Mouse (Mus musculus) heart, embryonic 12.5 days (tissue): ENCODE data around the gene Ppp2r5c. TPM values are rescaled to one million over a fixed set of nuclear protein-coding genes. Genes with fewer than 3 reads are reported as not detected.

Source experiments
- ATAC-seq: fragments of 200-750 bp; cut with Nextera tagmentation; 2 replicates; pipeline ENCODE4 v1.8.0; 2017; ENCODE audit warnings: moderate TSS enrichment, moderate library complexity; ENCODE audit not compliant: insufficient number of reproducible peaks, low FRiP score
- H3K27ac ChIP-seq: fragments of 300-500 bp; sonication (generic); 2 replicates; pipeline ENCODE4 v1.5.1; 2016; ENCODE audit warnings: mild to moderate bottlenecking, moderate library complexity; ENCODE audit not compliant: poor library complexity, severe bottlenecking
- H3K27me3 ChIP-seq: fragments of 300-500 bp; sonication (generic); replicated peaks from 2 replicates; pipeline ENCODE4 v1.6.1; 2016; ENCODE audit warnings: mild to moderate bottlenecking, moderate library complexity
- H3K36me3 ChIP-seq: fragments of 300-500 bp; sonication (generic); 2 replicates; pipeline ENCODE4 v1.6.1; 2016; ENCODE audit warnings: mild to moderate bottlenecking, moderate library complexity
- H3K4me1 ChIP-seq: fragments of 300-500 bp; sonication (generic); replicated peaks from 2 replicates; pipeline ENCODE4 v1.6.1; 2016; ENCODE audit warnings: mild to moderate bottlenecking
- H3K4me2 ChIP-seq: fragments of 300-500 bp; sonication (generic); 2 replicates; pipeline ENCODE4 v1.6.1; 2016; ENCODE audit warnings: mild to moderate bottlenecking, moderate library complexity
- H3K4me3 ChIP-seq: fragments of 300-500 bp; sonication (generic); 2 replicates; pipeline ENCODE4 v1.5.1; 2016; ENCODE audit warnings: mild to moderate bottlenecking
- H3K9ac ChIP-seq: fragments of 300-500 bp; sonication (generic); 2 replicates; pipeline ENCODE4 v1.6.1; 2016; ENCODE audit warnings: mild to moderate bottlenecking, moderate library complexity
- H3K9me3 ChIP-seq: fragments of 300-500 bp; sonication (generic); replicated peaks from 2 replicates; pipeline ENCODE4 v1.6.1; 2016; ENCODE audit warnings: mild to moderate bottlenecking, moderate library complexity
- WGBS: fragments of 180-500 bp; shearing (Covaris S2); methylation state at CpG from one replicate; pipeline ENCODE4 v1.1.7; 2016; 5-methylcytosine and 5-hydroxymethylcytosine counted together
- polyA plus RNA-seq: library from polyadenylated mRNA; unstranded; fragments of >200 nt; fragmentation: Nextera tagmentation; extraction: Ambion mirVana; gene quantifications from 2 replicates; pipeline ENCODE4 v1.2.1, GENCODE M21; 2016

Gene Ppp2r5c
- polyA plus RNA-seq, 1 experiment from 2014 or later: 142 TPM

DNA sequence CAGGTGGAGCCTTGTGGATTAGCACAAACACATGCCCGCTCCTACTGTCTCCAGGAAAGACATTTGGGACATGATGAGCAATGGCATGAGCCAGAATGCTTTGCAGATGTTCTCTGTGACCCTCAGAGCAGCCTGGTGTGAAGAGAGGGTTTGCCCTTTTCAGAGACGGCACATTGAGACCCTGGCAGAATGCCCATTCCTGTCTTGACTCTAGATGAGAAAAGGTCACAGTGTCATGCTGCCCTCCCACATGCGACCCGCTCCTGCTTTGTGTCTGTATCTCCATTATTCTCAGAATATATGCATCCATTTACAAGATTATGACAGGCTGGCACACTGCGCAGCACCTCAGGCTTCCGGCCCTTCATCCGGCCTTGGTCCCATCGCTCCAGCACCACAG, 94.1 kb downstream of the Ppp2r5c start:
- Histone ChIP-seq H3K4me2 (no peak overlapping the region), H3K27me3 (no peaks in the 10 kb centered on the region), H3K27ac (no peak overlapping the region), H3K4me3 (no peak overlapping the region), H3K36me3 (peaks cover 22% of the 10 kb centered on the region), H3K4me1 (peaks cover 8% of the 10 kb centered on the region), H3K9me3 (no peaks in the 10 kb centered on the region), H3K9ac (no peak overlapping the region)
- 75% methylated on average over 8 of the region's 8 CpGs for WGBS
- no peak for ATAC-seq

DNA sequence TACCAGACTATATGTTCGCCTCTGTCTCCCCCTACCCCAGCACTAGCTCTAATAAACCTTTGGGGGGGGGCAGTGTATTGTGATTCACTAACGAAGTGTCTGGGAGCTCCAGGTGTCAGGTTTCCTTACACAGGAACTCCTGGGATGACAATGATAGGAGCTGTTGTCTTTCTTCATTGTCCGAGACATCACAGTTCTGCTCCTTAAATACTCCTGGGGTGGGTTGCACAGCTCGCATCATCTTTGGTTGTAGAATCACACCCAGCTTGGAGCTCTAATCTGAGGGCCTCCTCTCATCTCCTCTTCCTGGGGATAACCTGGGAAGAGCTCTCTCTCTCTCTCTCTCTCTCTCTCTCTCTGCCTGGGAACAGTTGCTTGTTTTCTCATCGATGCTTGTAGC, 94.6 kb downstream of the Ppp2r5c start:
- H3K27ac ChIP-seq: no peak overlapping the region
- 83% methylated on average over 5 of the region's 5 CpGs for WGBS
- no peak overlapping the region for H3K4me2 ChIP-seq

DNA sequence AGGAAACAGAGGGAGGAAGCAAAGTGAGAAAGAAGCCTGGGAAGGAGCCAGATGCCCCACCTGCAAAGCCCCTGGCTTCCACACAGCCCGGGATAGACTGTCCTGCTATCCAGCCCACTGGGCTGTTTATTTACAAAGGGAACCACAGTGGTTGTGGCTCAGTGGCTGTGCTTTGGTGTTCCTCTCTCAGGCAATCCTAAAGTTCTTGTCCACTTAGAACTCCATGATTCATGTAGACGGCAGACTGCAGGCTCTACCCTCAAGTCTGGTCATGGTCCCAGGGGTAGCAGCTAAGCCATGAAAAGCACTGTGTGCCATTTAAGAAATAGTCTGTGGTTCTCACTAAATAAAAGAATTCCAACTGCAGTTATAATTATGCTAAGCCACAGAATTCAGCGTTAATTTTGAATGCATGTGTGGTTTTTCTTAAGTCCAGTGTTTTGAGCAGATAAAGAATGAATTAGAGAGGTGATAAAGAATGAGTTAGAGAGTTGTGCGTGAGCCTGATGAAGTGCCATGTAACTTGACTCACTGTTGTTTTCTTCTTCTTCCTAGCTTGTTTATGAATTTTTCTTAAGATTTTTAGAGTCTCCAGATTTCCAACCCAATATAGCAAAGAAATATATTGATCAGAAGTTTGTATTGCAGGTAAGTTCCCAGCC, 98.3 kb downstream of the Ppp2r5c start:
- peaks cover 14% of the 10 kb centered on the region for H3K4me1 ChIP-seq
- WGBS: 80% methylated on average over 4 of the region's 4 CpGs
- ATAC-seq: no peak
- H3K9me3 ChIP-seq: no peaks in the 10 kb centered on the region
- no peak overlapping the region for H3K4me3 ChIP-seq
- H3K36me3 ChIP-seq: peaks cover 51% of the 10 kb centered on the region
- H3K4me2 ChIP-seq: no peak overlapping the region
- H3K27ac ChIP-seq: no peak overlapping the region
- H3K27me3 ChIP-seq: no peaks in the 10 kb centered on the region
- H3K9ac ChIP-seq: no peak overlapping the region

More for the DNA sequence above, 94.6 kb downstream of the Ppp2r5c start:
- H3K9me3 ChIP-seq: no peaks in the 10 kb centered on the region
- no peaks in the 10 kb centered on the region for H3K27me3 ChIP-seq
- peaks cover 28% of the 10 kb centered on the region for H3K36me3 ChIP-seq
- H3K4me3 ChIP-seq: no peak overlapping the region
- H3K4me1 ChIP-seq: peaks cover 8% of the 10 kb centered on the region
- no peak for ATAC-seq
- H3K9ac ChIP-seq: no peak overlapping the region

DNA sequence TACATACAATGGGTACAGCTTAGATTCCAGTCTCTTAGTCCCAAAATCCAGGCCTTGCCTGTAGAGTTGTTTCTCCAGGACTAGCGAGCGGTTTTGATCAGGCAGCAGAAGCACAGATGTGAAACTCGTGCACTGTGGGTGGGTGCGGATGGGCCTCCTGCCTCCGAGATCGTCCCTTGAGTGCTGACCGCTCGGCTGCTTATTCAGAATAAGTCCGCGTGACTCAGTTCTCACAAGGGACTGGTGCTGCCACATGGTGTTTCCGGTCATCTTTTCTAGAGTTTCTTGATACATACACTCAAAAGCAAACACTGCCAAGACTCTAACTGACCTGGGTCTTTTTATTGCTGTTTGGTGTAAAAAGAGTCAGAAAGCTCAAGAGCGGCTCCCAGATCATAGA, 100.7 kb downstream of the Ppp2r5c start:
- H3K9me3 ChIP-seq: no peaks in the 10 kb centered on the region
- peaks cover 71% of the 10 kb centered on the region for H3K36me3 ChIP-seq
- ATAC-seq: no peak
- H3K27me3 ChIP-seq: no peaks in the 10 kb centered on the region
- peaks cover 6% of the 10 kb centered on the region; the same call in 1 of the 2 replicates for H3K4me1 ChIP-seq
- H3K4me3 ChIP-seq: no peak overlapping the region
- no peak overlapping the region for H3K27ac ChIP-seq
- H3K9ac ChIP-seq: no peak overlapping the region
- WGBS: 89% methylated on average over 12 of the region's 12 CpGs
- no peak overlapping the region for H3K4me2 ChIP-seq

DNA sequence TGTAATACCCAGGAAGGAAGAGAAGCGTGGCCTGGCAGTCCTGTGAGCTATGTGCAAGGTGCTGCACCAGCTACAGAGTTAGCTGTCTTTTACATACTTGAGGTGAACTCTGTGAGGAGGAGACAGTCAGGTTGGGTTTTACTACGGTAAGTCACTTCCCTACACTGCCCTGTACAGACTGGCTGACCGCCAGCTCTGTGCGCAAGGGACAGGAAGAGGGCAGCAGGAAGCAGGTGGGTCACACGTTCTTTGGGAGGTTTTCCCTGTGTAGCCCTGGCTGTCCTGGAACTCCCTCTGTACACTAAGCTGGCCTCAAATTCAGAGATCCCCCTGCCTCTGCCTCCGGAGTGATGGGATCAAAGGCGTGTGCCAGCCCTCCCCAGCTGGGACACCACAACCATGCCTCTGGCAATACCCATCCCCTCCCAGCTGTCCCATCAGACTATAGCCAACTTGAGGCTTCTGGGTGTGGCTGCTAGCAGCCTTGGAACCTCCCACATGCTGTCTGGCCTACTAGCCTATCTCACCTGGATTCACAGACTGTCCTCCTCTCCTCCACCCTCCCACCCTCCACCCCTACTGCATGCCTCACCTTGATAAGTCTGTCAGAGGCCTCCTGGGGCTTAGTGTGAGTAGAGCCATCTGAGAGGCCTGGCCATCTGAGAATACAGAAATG, 102.7 kb downstream of the Ppp2r5c start:
- H3K4me2 ChIP-seq: no peak overlapping the region
- 0 out of 2 replicates have a peak, but pooled peaks have one; percentile 43 for ATAC-seq
- H3K4me1 ChIP-seq: peaks cover 6% of the 10 kb centered on the region; the same call in 1 of the 2 replicates
- peaks cover 82% of the 10 kb centered on the region for H3K36me3 ChIP-seq
- 82% methylated on average over 7 of the region's 7 CpGs for WGBS
- no peak overlapping the region for H3K27ac ChIP-seq
- no peaks in the 10 kb centered on the region for H3K27me3 ChIP-seq
- no peak overlapping the region for H3K9ac ChIP-seq
- no peaks in the 10 kb centered on the region for H3K9me3 ChIP-seq
- H3K4me3 ChIP-seq: no peak overlapping the region

DNA sequence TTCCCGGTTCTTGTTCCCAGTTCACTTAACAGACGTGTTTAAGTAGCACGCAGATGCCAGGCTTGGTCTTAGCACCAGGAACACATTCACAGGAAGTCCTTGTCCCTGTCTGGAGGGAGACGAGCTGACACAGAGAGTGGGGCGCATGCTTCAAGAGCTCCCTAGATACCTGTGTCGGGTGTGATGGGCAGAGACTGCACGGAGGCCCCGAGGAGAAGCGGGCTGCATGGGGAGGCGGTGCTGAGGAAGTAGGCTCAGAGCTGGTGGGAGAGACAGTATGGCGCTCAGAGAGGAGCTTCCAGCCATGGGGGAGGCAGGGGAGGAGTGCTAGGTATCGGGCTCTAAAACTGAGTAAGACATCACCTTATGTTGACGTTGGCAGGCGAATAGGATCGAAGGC, 103.4 kb downstream of the Ppp2r5c start:
- H3K9ac ChIP-seq: no peak overlapping the region
- H3K36me3 ChIP-seq: peaks cover 87% of the 10 kb centered on the region
- H3K27ac ChIP-seq: no peak overlapping the region
- no peaks in the 10 kb centered on the region for H3K27me3 ChIP-seq
- H3K4me1 ChIP-seq: peaks cover 6% of the 10 kb centered on the region; the same call in 1 of the 2 replicates
- WGBS: 90% methylated on average over 15 of the region's 15 CpGs
- H3K4me2 ChIP-seq: no peak overlapping the region
- no peak overlapping the region for H3K4me3 ChIP-seq
- no peak for ATAC-seq
- H3K9me3 ChIP-seq: no peaks in the 10 kb centered on the region

DNA sequence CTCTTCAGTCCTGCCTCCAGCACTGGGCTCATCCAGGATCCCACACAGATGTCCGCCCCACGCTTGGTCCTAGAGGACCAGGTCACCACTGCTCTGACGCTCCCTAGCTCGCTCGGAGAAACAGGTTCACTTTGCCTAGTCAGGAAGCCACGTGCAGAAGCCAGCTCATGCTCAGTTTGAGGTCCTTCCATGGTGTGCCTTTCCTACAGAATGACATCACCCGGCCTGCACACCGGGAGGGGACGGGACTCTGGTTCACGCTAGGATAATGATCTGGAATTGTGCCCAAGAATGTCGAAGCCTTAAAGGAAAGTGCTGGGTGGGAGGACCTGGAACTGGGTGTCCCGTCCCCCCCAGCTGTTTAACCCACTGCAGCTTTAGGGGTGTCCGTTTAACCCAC, 105.2 kb downstream of the Ppp2r5c start:
- H3K4me2 ChIP-seq: no peak overlapping the region

DNA sequence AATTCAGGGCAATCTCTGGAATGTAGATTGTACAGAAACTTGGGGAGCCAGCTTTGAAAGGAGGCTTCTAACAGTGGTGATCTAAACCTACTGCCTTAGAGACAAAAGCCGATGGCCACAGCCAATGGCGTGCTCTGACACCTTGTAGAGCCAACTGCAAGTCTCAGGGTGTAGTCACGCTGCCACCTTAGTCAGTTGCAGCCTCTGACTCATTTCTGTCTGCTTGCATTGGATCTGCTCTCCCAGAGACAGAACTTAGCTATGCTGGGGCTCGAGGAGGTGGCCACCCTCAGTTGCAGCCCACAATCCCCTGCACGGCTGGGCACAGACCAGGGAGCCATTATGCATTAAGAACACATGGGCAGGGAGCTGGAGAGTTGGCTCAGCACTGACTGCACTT, 106.4 kb downstream of the Ppp2r5c start:
- no peaks in the 10 kb centered on the region for H3K9me3 ChIP-seq
- H3K4me1 ChIP-seq: 0 out of 2 replicates have a peak, but pooled peaks cover 6% of the 10 kb centered on the region
- no peak overlapping the region for H3K9ac ChIP-seq
- no peak for ATAC-seq
- H3K27ac ChIP-seq: no peak overlapping the region
- H3K4me3 ChIP-seq: no peak overlapping the region
- H3K27me3 ChIP-seq: no peaks in the 10 kb centered on the region
- WGBS: 88% methylated on average over 5 of the region's 5 CpGs
- peaks cover 91% of the 10 kb centered on the region for H3K36me3 ChIP-seq
- no peak overlapping the region for H3K4me2 ChIP-seq

More for the DNA sequence above, 105.2 kb downstream of the Ppp2r5c start:
- Histone ChIP-seq H3K9me3 (no peaks in the 10 kb centered on the region), H3K36me3 (peaks cover 88% of the 10 kb centered on the region), H3K4me1 (0 out of 2 replicates have a peak, but pooled peaks cover 6% of the 10 kb centered on the region), H3K4me3 (no peak overlapping the region), H3K27me3 (no peaks in the 10 kb centered on the region), H3K27ac (no peak overlapping the region), H3K9ac (no peak overlapping the region)
- no peak for ATAC-seq
- 74% methylated on average over 13 of the region's 13 CpGs for WGBS

DNA sequence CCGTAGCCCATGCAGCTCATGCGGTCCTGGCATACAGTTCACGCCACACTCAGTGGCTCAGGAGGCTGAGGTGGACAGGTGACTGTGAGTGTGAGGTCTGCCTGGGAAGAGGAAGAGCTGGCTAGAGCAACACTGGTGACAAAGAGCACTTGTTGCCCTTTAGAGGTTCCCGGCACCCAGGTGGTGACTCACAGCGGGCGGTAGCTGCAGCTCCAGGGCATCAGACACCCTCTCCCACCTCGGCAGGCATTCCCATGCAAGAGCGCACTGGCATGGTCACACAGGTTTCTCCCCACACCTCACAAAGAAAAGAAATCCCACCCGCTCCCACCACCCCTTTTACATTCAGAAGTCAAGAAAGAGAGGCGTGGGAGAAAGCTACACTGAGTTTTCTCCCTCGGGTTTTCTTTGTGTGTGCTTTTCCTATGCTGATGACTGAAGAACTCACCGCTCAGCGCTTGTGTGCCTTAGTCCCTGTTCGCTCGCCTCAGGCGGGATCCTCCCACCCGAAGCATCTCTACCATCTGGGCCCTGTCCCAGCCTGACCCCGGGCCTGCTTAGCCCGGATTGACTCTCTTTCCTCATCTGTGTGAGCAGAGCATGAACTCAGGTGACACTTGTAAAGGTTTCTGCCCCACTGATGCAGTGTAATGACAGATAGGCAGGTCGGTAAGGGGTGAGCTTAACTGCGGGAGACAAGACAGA, 108.8 kb downstream of the Ppp2r5c start:
- Histone ChIP-seq H3K27me3 (no peaks in the 10 kb centered on the region), H3K27ac (no peak overlapping the region), H3K4me2 (no peak overlapping the region), H3K4me1 (no peaks in the 10 kb centered on the region), H3K4me3 (no peak overlapping the region), H3K36me3 (peaks cover 97% of the 10 kb centered on the region), H3K9ac (no peak overlapping the region), H3K9me3 (no peaks in the 10 kb centered on the region)
- no peak for ATAC-seq
- 89% methylated on average over 21 of the region's 21 CpGs for WGBS

DNA sequence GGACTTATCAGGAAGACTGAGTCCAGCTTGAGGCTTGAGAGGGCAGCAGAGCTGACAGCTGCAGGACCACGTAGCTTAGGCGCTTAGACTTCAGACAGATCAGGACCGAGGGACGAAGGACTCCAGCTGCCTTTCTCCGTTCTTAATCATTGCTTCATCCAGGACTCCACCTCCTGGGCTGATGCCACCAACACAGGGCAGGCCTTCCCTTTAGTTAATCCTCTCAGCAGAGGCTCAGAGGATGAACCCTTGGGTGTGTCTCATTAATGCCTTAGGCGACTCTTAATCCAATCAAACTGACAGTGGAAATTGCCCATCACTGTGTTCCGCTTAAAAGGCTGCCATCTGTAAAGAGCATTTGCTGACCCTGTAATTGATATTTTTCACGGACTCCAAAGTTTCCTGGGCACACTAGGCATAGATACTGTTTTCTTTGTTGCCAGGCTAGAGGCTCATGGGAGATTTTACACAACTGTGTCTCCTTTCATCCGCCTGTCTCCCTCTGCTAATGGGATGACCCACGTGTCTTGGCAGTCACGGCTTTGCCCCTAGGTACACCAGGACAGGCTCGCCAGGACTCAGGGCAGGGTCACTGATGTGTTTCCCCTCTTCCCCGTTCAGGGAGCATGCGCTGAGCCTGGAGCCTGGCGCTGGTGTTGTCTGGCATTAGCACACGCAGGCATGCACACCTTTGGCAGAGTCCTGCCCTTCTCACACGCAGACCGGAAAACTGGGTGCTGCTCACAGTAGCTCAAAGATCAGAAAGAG, 110.1 kb downstream of the Ppp2r5c start:
- H3K4me1 ChIP-seq: no peaks in the 10 kb centered on the region
- ATAC-seq: no peak

DNA sequence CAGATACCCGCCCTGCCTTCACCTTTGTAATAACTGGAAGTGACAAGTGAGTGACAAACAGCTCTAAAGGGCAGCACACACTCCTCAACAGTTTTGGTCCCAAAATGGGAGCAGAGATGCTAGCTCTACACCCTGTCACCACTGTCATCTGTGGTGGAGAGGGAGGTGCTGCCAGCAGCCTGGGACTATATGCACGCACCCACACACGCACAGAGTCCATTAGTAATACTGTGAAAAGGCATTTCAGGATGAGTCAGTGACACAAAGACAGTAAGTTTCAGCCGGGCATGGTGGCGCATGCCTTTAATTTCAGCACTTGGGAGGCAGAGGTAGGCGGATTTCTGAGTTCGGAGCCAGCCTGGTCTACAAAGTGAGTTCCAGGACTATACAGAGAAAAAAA, 111.3 kb downstream of the Ppp2r5c start:
- no peak overlapping the region for H3K4me2 ChIP-seq
- no peak overlapping the region for H3K27ac ChIP-seq
- no peaks in the 10 kb centered on the region for H3K9me3 ChIP-seq
- H3K27me3 ChIP-seq: no peaks in the 10 kb centered on the region
- no peaks in the 10 kb centered on the region for H3K4me1 ChIP-seq
- H3K36me3 ChIP-seq: peaks cover 97% of the 10 kb centered on the region
- no peak for ATAC-seq
- WGBS: 94% methylated on average over 7 of the region's 7 CpGs
- H3K9ac ChIP-seq: no peak overlapping the region
- no peak overlapping the region for H3K4me3 ChIP-seq

More for the DNA sequence above, 110.1 kb downstream of the Ppp2r5c start:
- H3K27ac ChIP-seq: no peak overlapping the region
- WGBS: 87% methylated on average over 18 of the region's 18 CpGs
- H3K9me3 ChIP-seq: no peaks in the 10 kb centered on the region
- H3K36me3 ChIP-seq: peaks cover 98% of the 10 kb centered on the region
- no peak overlapping the region for H3K9ac ChIP-seq
- no peak overlapping the region for H3K4me3 ChIP-seq
- no peaks in the 10 kb centered on the region for H3K27me3 ChIP-seq
- no peak overlapping the region for H3K4me2 ChIP-seq
